Mouse (Mus musculus) adrenal gland, adult 18-20 months (tissue): Measurements from ENCODE around the gene Atp5b. TPM values are rescaled to one million over a fixed set of nuclear protein-coding genes. Genes with fewer than 3 reads are reported as not detected.
A peak's percentile ranks its signal among the peaks of the same experiment; 100 is the strongest.

ENCODE experiments used
- DNase-seq, 2 experiments: peaks; one replicate each; pipeline ENCODE4 v3.0.0; 2021 to 2022; ENCODE audit warnings: low spot score in 2 of 2
- microRNA-seq, 2 experiments: library from miRNA; unstranded; fragments of <30 nt; microRNA quantifications; one replicate each; pipeline ENCODE4 v1.2.0; 2021; ENCODE audit warnings: borderline number of aligned reads in 2 of 2
- total RNA-seq, 2 experiments: library from RNA; stranded (reverse); gene quantifications; 1 replicate in 1 of 2; 2 replicates in 1 of 2; pipeline ENCODE4 v1.2.3; 2021

Gene Atp5b
- total RNA-seq, 2 experiments from 2014 or later = 2,783 to 4,328 TPM

- peak; percentile 81 to 85 for DNase-seq
Measured at GRCm38 (mm10) chr10:128094340-128094968, 11.4 kb downstream of the Atp5b start.

GRCm38 (mm10) chr10:128095003-128095636 is 12.0 kb downstream of the Atp5b start:
- DNase-seq = no peak

- no peak for DNase-seq
Measured at GRCm38 (mm10) chr10:128096313-128096692, 13.2 kb downstream of the Atp5b start.

GRCm38 (mm10) chr10:128096693-128097586 is 13.9 kb downstream of the Atp5b start:
- DNase-seq = peak; percentile 81 to 84

GRCm38 (mm10) chr10:128097587-128097971 is 14.5 kb downstream of the Atp5b start:
- peak; percentile 50 to 62 for DNase-seq

- no peak for DNase-seq
Measured at GRCm38 (mm10) chr10:128110103-128110761, 27.2 kb downstream of the Atp5b start.

GRCm38 (mm10) chr10:128111227-128111626 is 28.2 kb downstream of the Atp5b start:
- no peak for DNase-seq

- DNase-seq = no peak
Measured at GRCm38 (mm10) chr10:128123833-128124232, 40.8 kb downstream of the Atp5b start.

GRCm38 (mm10) chr10:128124831-128125230 is 41.8 kb downstream of the Atp5b start:
- DNase-seq = no peak

GRCm38 (mm10) chr10:128125951-128126350 is 42.9 kb downstream of the Atp5b start:
- no peak for DNase-seq

GRCm38 (mm10) chr10:128127497-128127896 is 44.4 kb downstream of the Atp5b start:
- no peak for DNase-seq

- DNase-seq = no peak
Measured at GRCm38 (mm10) chr10:128128143-128128542, 45.1 kb downstream of the Atp5b start.

GRCm38 (mm10) chr10:128131297-128131696 is 48.2 kb downstream of the Atp5b start:
- DNase-seq = no peak

- DNase-seq = no peak
Measured at GRCm38 (mm10) chr10:128131812-128132211, 48.7 kb downstream of the Atp5b start.

GRCm38 (mm10) chr10:128133650-128134332 is 50.7 kb downstream of the Atp5b start:
- DNase-seq = no peak

GRCm38 (mm10) chr10:128135374-128135773 is 52.3 kb downstream of the Atp5b start:
- no peak for DNase-seq

Small RNAs within 50 kb of the gene (microRNA-seq; reads per million reads assigned to microRNA genes)
- 50.1 to 77.8 reads per million in 2 experiments for gene Mir677

Other genes starting within 250 kb of the Atp5b start
- gene Rdh19, start 233.3 kb upstream of the Atp5b start, total RNA-seq = not detected
- gene Rdh16f2, start 216.8 kb upstream of the Atp5b start, total RNA-seq = under 1 TPM in 1 of 2 experiments, not detected in 1; 0.33 TPM
- not detected for gene Rdh7, start 194.5 kb upstream of the Atp5b start, total RNA-seq
- gene Sdr9c7, start 184.8 kb upstream of the Atp5b start, total RNA-seq = 1 to 10 TPM in 1 of 2 experiments, under 1 TPM in 1; 0.32 to 2.7 TPM
- not detected for gene Hsd17b6, start 75.7 kb upstream of the Atp5b start, total RNA-seq
- 1 to 10 TPM; 2.8 to 3.5 TPM for gene Prim1, start 68.1 kb upstream of the Atp5b start, total RNA-seq
- gene Naca, start 47.7 kb upstream of the Atp5b start, total RNA-seq = 100 to 1,000 TPM; 612 to 654 TPM
- gene Ptges3, start 24.3 kb upstream of the Atp5b start, total RNA-seq = 100 to 1,000 TPM; 228 to 248 TPM
- 10 to 100 TPM; 35.6 to 45.3 TPM for gene Baz2a, start 8.3 kb downstream of the Atp5b start, total RNA-seq
- 100 to 1,000 TPM in 1 of 2 experiments, 10 to 100 TPM in 1; 90.1 to 106 TPM for gene Rbms2, start 97.0 kb downstream of the Atp5b start, total RNA-seq
- gene Gls2, start 111.2 kb downstream of the Atp5b start, total RNA-seq = 1 to 10 TPM; 2.9 TPM
- 10 to 100 TPM; 15.4 to 17.7 TPM for gene Spryd4, start 128.5 kb downstream of the Atp5b start, total RNA-seq
- gene Mip, start 142.6 kb downstream of the Atp5b start, total RNA-seq = not detected
- 1 to 10 TPM; 3.9 to 5.4 TPM for gene Timeless, start 148.8 kb downstream of the Atp5b start, total RNA-seq
- not detected for gene Apon, start 170.8 kb downstream of the Atp5b start, total RNA-seq
- 10 to 100 TPM in 1 of 2 experiments, under 1 TPM in 1; 0.64 to 10.7 TPM for gene Apof, start 185.4 kb downstream of the Atp5b start, total RNA-seq
- 10 to 100 TPM; 25.8 to 33.0 TPM for gene Stat2, start 187.3 kb downstream of the Atp5b start, total RNA-seq
- not detected for gene Il23a, start 215.5 kb downstream of the Atp5b start, total RNA-seq
- 10 to 100 TPM; 14.5 to 19.1 TPM for gene Pan2, start 220.1 kb downstream of the Atp5b start, total RNA-seq
- gene Cnpy2, start 239.2 kb downstream of the Atp5b start, total RNA-seq = 100 to 1,000 TPM; 147 to 165 TPM